Mouse (Mus musculus): Measurements from ENCODE around the gene Abca3. TPM values are rescaled to one million over a fixed set of nuclear protein-coding genes. Genes with fewer than 3 reads are reported as not detected.

Abca3 gene
- total and polyA plus RNA-seq, 2 experiments from 2014 or later: 32.7 to 95.9 TPM

- ATAC-seq (ENCODE audit: low FRiP score) (no peak), DNase-seq (ENCODE audit: low spot score) (no peak)
- H3K4me1 ChIP-seq (ENCODE audit: insufficient read depth, low read length): no peaks in the 10 kb centered on the region
- H3K27ac ChIP-seq (ENCODE audit: low read depth, low read length): no peak overlapping the region
- H3K9me3 ChIP-seq (ENCODE audit: low read length): no peaks in the 10 kb centered on the region
- TF ChIP-seq CTCF (IDR thresholded peaks at IDR 0.05): no peak
- WGBS: 52% methylated on average over 7 of the region's 7 CpGs
- no peaks in the 10 kb centered on the region for H3K36me3 ChIP-seq (ENCODE audit: insufficient read depth, low read length)
- no peak overlapping the region for H3K4me2 ChIP-seq (ENCODE audit: low read depth, low read length, poor library complexity, severe bottlenecking)
- no peak overlapping the region for H3K4me3 ChIP-seq (ENCODE audit: low read depth, low read length)
- no peak overlapping the region for H3K9ac ChIP-seq (replicated peaks; ENCODE audit: low read length, poor library complexity, severe bottlenecking)
- no peaks in the 10 kb centered on the region for H3K27me3 ChIP-seq (ENCODE audit: insufficient read depth, low read length)
Measured at GRCm38 (mm10) chr17:24346831-24347230, 4.9 kb upstream of the Abca3 start.

DNA sequence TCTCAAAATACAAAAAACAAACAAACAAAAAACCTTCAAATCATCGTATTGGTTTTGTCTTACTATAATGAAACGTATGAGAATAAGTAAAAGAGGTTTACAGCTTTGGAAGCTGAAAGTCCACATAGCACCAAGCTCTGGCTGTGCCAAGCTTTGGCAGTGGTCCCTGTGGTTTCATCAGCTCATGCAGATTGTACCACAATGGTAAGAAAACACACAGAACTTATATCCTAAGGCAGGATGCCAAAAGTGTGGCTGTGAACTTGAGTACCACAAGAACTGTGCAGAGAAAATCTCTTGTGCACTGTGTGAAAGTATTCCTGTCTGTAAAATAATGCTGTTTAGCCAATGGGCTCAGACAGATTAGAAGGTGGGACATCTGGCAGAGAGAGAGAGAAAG lies 2.6 kb upstream of the Abca3 start:
- ATAC-seq (ENCODE audit: low FRiP score) (no peak), DNase-seq (ENCODE audit: low spot score) (no peak)
- Histone ChIP-seq H3K4me3 (ENCODE audit: low read depth, low read length) (no peak overlapping the region), H3K4me1 (ENCODE audit: insufficient read depth, low read length) (peaks cover 9% of the 10 kb centered on the region), H3K27ac (ENCODE audit: low read depth, low read length) (no peak overlapping the region), H3K4me2 (ENCODE audit: low read depth, low read length, poor library complexity, severe bottlenecking) (no peak overlapping the region), H3K9me3 (ENCODE audit: low read length) (no peaks in the 10 kb centered on the region), H3K9ac (replicated peaks; ENCODE audit: low read length, poor library complexity, severe bottlenecking) (no peak overlapping the region), H3K27me3 (ENCODE audit: insufficient read depth, low read length) (no peaks in the 10 kb centered on the region), H3K36me3 (ENCODE audit: insufficient read depth, low read length) (no peaks in the 10 kb centered on the region)
- WGBS: 66% methylated on average over 2 of the region's 2 CpGs
- no peak for TF ChIP-seq CTCF (IDR thresholded peaks at IDR 0.05)

DNA sequence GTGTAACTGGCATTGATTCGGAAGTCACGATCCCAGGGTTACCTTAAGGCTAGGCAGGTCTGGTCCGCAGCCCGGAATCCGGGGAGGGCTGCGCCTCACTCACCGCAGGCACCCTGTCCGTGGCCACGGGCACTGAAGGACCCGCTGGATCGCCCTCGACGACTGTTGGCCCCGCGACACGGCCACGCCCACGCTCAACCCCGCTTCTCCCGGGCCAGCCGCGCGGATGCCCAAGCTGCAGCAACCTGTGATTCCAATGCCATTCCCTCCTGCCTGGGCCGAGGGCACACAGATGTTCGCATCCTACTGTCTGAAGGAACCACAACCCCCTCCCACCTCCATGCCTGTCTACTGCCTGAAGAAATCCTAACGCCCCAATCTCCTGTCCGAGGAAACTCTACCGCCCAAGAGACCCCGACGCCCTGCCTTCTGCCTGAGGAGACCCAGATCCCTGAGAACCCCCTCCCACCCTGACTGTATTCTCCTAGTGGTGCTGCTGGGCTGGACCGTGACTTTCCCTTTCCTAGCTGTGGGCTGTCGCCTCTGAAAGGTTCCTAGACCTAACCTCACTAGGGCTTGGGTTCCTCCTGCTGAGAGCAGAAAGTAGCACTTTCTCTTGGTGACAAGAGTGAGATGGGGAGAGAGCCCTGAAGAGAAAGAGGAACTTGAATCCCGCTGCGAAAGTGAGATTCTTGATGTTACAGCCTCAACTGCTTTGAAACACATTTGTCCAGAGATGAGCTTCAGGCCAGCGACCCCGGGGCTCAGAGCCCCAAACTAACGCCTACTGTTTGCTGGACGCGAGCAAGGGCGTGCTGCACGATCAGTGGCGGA lies 607 bp upstream of the Abca3 start, which contains the start of gene Abca17:
Gene Abca17, minus strand, starts transcription at position 143 of the 834 bp plus-strand sequence.
- no peak for DNase-seq (ENCODE audit: low spot score)

DNA sequence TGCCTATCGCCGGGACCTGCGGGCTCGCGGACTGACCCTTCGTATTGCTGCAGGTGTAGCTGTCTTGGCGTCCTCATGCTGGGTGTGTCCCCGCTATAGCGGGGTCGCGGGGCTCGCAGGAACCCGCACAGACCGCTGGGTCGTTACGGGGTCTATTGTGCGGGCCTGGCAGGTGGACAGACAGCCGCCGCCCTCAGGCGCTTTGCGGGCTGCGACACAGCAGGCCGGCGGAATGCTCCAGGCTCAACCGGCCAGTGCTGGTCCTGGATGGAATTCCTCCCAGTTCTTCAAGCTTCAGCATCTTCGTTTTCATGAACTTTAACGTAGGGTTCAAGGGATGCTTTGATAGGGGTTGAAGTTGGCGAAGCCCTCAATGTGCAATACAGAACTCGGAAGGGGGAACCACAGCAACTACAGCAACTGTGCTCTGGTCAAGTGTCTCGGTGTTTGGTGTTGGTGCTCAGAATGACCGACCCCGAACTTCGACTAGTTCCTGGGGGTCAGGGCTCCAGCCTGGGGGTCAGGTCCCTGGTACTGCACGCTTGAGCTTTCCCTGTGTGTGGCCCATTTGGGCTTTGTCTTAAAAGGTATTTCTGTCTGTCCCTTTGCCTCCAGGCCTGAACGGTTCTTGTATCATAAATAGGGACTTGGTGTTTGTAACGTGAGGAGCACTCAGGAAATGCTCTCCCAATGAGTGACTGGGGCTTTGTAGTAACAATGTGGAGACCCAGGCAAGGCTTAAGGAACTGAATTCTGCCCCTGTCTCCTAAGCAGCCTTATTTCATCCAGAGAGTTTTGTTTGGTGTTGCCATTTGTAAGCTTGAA lies 832 bp downstream of the Abca3 start:
- DNase-seq (ENCODE audit: low spot score): peak; percentile 4
- WGBS: 2% methylated on average over 36 of the region's 36 CpGs
- no peak; the same call in 1 of the 2 replicates for TF ChIP-seq CTCF (IDR thresholded peaks at IDR 0.05)

More for the DNA sequence above, 607 bp upstream of the Abca3 start, which contains the start of gene Abca17:
- Histone ChIP-seq H3K27me3 (ENCODE audit: insufficient read depth, low read length) (no peaks in the 10 kb centered on the region), H3K9ac (replicated peaks; ENCODE audit: low read length, poor library complexity, severe bottlenecking) (peak within 1 kb of the TSS; percentile 88), H3K27ac (ENCODE audit: low read depth, low read length) (peak within 1 kb of the TSS; percentile 78), H3K4me2 (ENCODE audit: low read depth, low read length, poor library complexity, severe bottlenecking) (peak within 1 kb of the TSS; percentile 76), H3K36me3 (ENCODE audit: insufficient read depth, low read length) (no peaks in the 10 kb centered on the region; the same call in 1 of the 2 replicates), H3K4me1 (ENCODE audit: insufficient read depth, low read length) (peaks cover 11% of the 10 kb centered on the region), H3K9me3 (ENCODE audit: low read length) (no peaks in the 10 kb centered on the region), H3K4me3 (ENCODE audit: low read depth, low read length) (peak within 1 kb of the TSS; percentile 90)
- no peak for TF ChIP-seq CTCF (IDR thresholded peaks at IDR 0.05)
- WGBS: 6% methylated on average over 42 of the region's 42 CpGs
- ATAC-seq (ENCODE audit: low FRiP score): peak; percentile 36

GRCm38 (mm10) chr17:24353960-24354359 lies 2.2 kb downstream of the Abca3 start:
- no peak for TF ChIP-seq CTCF (IDR thresholded peaks at IDR 0.05)
- Histone ChIP-seq H3K36me3 (ENCODE audit: insufficient read depth, low read length) (no peaks in the 10 kb centered on the region; the same call in 1 of the 2 replicates), H3K9me3 (ENCODE audit: low read length) (no peaks in the 10 kb centered on the region), H3K27me3 (ENCODE audit: insufficient read depth, low read length) (no peaks in the 10 kb centered on the region), H3K27ac (ENCODE audit: low read depth, low read length) (no peak overlapping the region), H3K4me2 (ENCODE audit: low read depth, low read length, poor library complexity, severe bottlenecking) (peak overlapping the region; percentile 76; the same call in 1 of the 2 replicates), H3K4me1 (ENCODE audit: insufficient read depth, low read length) (peaks cover 11% of the 10 kb centered on the region), H3K4me3 (ENCODE audit: low read depth, low read length) (no peak overlapping the region), H3K9ac (replicated peaks; ENCODE audit: low read length, poor library complexity, severe bottlenecking) (no peak overlapping the region)
- DNase-seq (ENCODE audit: low spot score): no peak
- 88% methylated on average over 3 of the region's 3 CpGs for WGBS
- no peak for ATAC-seq (ENCODE audit: low FRiP score)

More for the DNA sequence above, 832 bp downstream of the Abca3 start:
- H3K27ac ChIP-seq (ENCODE audit: low read depth, low read length): peak overlapping the region; percentile 78
- no peaks in the 10 kb centered on the region for H3K27me3 ChIP-seq (ENCODE audit: insufficient read depth, low read length)
- H3K36me3 ChIP-seq (ENCODE audit: insufficient read depth, low read length): no peaks in the 10 kb centered on the region; the same call in 1 of the 2 replicates
- peaks cover 11% of the 10 kb centered on the region for H3K4me1 ChIP-seq (ENCODE audit: insufficient read depth, low read length)
- peak overlapping the region; percentile 90 for H3K4me3 ChIP-seq (ENCODE audit: low read depth, low read length)
- peak overlapping the region; percentile 76 for H3K4me2 ChIP-seq (ENCODE audit: low read depth, low read length, poor library complexity, severe bottlenecking)
- H3K9me3 ChIP-seq (ENCODE audit: low read length): no peaks in the 10 kb centered on the region
- peak overlapping the region; percentile 88 for H3K9ac ChIP-seq (replicated peaks; ENCODE audit: low read length, poor library complexity, severe bottlenecking)
- 0 out of 2 replicates have a peak, but pooled peaks have one; percentile 22 for ATAC-seq (ENCODE audit: low FRiP score)
